Mouse (Mus musculus): Measurements from ENCODE around the gene Gm10945.
A peak's percentile ranks its signal among the peaks of the same experiment; 100 is the strongest.

DNA sequence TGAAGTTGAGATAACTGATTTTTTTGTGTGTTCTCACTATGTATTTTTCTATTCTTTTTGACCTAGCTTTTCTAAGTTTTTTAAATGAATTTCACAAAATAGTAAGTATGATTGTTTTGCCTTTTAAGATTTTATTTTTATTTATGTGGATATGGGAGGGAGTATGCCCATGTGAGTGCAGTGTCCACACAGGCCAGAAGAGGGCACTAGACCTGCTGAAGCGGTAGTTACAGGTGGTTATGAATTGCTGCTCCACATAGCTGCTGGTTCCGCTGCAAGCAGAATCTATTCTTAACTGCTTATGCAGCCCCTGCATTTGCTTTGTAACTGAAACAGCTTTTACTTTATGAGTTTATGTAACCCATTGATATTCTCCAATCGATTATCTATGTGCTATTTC, 33.1 kb downstream of the Gm10945 start:
- peak; percentile 66; the same call in 1 of the 2 replicates for TF ChIP-seq CTCF (IDR thresholded peaks at IDR 0.05; ENCODE audit: control insufficient read depth, insufficient read depth, insufficient replicate concordance, low read depth, low read length)
- TF ChIP-seq POLR2A (IDR thresholded peaks at IDR 0.05; ENCODE audit: control insufficient read depth, low read depth, low read length): no peak

Data from testis, adult 2 months (tissue).